Mouse (Mus musculus): ENCODE results near the gene Trim47. TPM values are rescaled to one million over a fixed set of nuclear protein-coding genes. Genes with fewer than 3 reads are reported as not detected.

The Trim47 gene
- polyA plus RNA-seq, 1 experiment from 2014 or later = 4.7 TPM

- no peaks in the 10 kb centered on the region for H3K36me3 ChIP-seq
- H3K9ac ChIP-seq (replicated peaks) = no peak overlapping the region
- no peaks in the 10 kb centered on the region for H3K9me3 ChIP-seq
- no peak overlapping the region for H3K27ac ChIP-seq (replicated peaks)
- H3K4me3 ChIP-seq = no peak overlapping the region
- H3K27me3 ChIP-seq = peaks cover 67% of the 10 kb centered on the region
- peaks cover 24% of the 10 kb centered on the region for H3K4me1 ChIP-seq
- 83% methylated on average over 19 of the region's 19 CpGs for WGBS
- ATAC-seq (ENCODE audit: low FRiP score, low read depth) = no peak
- H3K4me2 ChIP-seq (replicated peaks) = no peak overlapping the region
Measured at GRCm38 (mm10) chr11:116111611-116112203, 15.3 kb downstream of the Trim47 start.

- H3K4me3 ChIP-seq = no peak overlapping the region
- ATAC-seq (ENCODE audit: low FRiP score, low read depth) = no peak
- H3K9me3 ChIP-seq = no peaks in the 10 kb centered on the region
- no peak overlapping the region for H3K27ac ChIP-seq (replicated peaks)
- peaks cover 74% of the 10 kb centered on the region for H3K27me3 ChIP-seq
- H3K36me3 ChIP-seq = no peaks in the 10 kb centered on the region
- WGBS = 82% methylated on average over 4 of the region's 4 CpGs
- no peak overlapping the region for H3K4me2 ChIP-seq (replicated peaks)
- peaks cover 31% of the 10 kb centered on the region for H3K4me1 ChIP-seq
- H3K9ac ChIP-seq (replicated peaks) = no peak overlapping the region
Measured at GRCm38 (mm10) chr11:116111067-116111466, 15.9 kb downstream of the Trim47 start.

GRCm38 (mm10) chr11:116110540-116110939 lies 16.5 kb downstream of the Trim47 start:
- Histone ChIP-seq H3K27me3 (peaks cover 79% of the 10 kb centered on the region), H3K27ac (replicated peaks) (no peak overlapping the region), H3K36me3 (no peaks in the 10 kb centered on the region), H3K4me1 (peaks cover 34% of the 10 kb centered on the region), H3K9me3 (no peaks in the 10 kb centered on the region), H3K4me3 (peak overlapping the region; percentile 34), H3K9ac (replicated peaks) (no peak overlapping the region), H3K4me2 (replicated peaks) (peak overlapping the region; percentile 42; the same call in 1 of the 2 replicates)
- no peak for ATAC-seq (ENCODE audit: low FRiP score, low read depth)
- WGBS = 35% methylated on average over 10 of the region's 10 CpGs

- Histone ChIP-seq H3K9ac (replicated peaks) (no peak overlapping the region), H3K9me3 (no peaks in the 10 kb centered on the region), H3K4me1 (peaks cover 34% of the 10 kb centered on the region), H3K4me2 (replicated peaks) (peak overlapping the region; percentile 42), H3K36me3 (no peaks in the 10 kb centered on the region), H3K4me3 (peak overlapping the region; percentile 34), H3K27me3 (peaks cover 83% of the 10 kb centered on the region), H3K27ac (replicated peaks) (no peak overlapping the region)
- 1% methylated on average over 33 of the region's 35 CpGs for WGBS
- no peak for ATAC-seq (ENCODE audit: low FRiP score, low read depth)
Measured at GRCm38 (mm10) chr11:116110131-116110530, 16.9 kb downstream of the Trim47 start.

GRCm38 (mm10) chr11:116109441-116110081 lies 17.4 kb downstream of the Trim47 start:
- H3K27me3 ChIP-seq = peaks cover 85% of the 10 kb centered on the region
- H3K27ac ChIP-seq (replicated peaks) = no peak overlapping the region
- no peaks in the 10 kb centered on the region for H3K36me3 ChIP-seq
- H3K9me3 ChIP-seq = no peaks in the 10 kb centered on the region
- H3K9ac ChIP-seq (replicated peaks) = no peak overlapping the region
- 2% methylated on average over 54 of the region's 70 CpGs for WGBS
- peak overlapping the region; percentile 34 for H3K4me3 ChIP-seq
- H3K4me2 ChIP-seq (replicated peaks) = peak overlapping the region; percentile 42
- H3K4me1 ChIP-seq = peaks cover 34% of the 10 kb centered on the region
- no peak for ATAC-seq (ENCODE audit: low FRiP score, low read depth)

- Histone ChIP-seq H3K4me3 (no peak overlapping the region), H3K4me1 (peaks cover 44% of the 10 kb centered on the region), H3K27me3 (peaks cover 85% of the 10 kb centered on the region), H3K9ac (replicated peaks) (no peak overlapping the region), H3K4me2 (replicated peaks) (no peak overlapping the region), H3K27ac (replicated peaks) (no peak overlapping the region), H3K36me3 (no peaks in the 10 kb centered on the region), H3K9me3 (no peaks in the 10 kb centered on the region)
- 3% methylated on average over 23 of the region's 23 CpGs for WGBS
- ATAC-seq (ENCODE audit: low FRiP score, low read depth) = no peak
Measured at GRCm38 (mm10) chr11:116108464-116109137, 18.4 kb downstream of the Trim47 start.

- WGBS = 7% methylated on average over 19 of the region's 19 CpGs
- Histone ChIP-seq H3K9ac (replicated peaks) (no peak overlapping the region), H3K4me1 (peaks cover 44% of the 10 kb centered on the region), H3K9me3 (no peaks in the 10 kb centered on the region), H3K4me2 (replicated peaks) (no peak overlapping the region), H3K27me3 (peaks cover 77% of the 10 kb centered on the region), H3K27ac (replicated peaks) (no peak overlapping the region), H3K4me3 (no peak overlapping the region), H3K36me3 (no peaks in the 10 kb centered on the region)
- ATAC-seq (ENCODE audit: low FRiP score, low read depth) = no peak
Measured at GRCm38 (mm10) chr11:116107777-116108285, 19.2 kb downstream of the Trim47 start.

- Histone ChIP-seq H3K9me3 (no peaks in the 10 kb centered on the region), H3K9ac (replicated peaks) (no peak overlapping the region), H3K27ac (replicated peaks) (no peak overlapping the region), H3K4me2 (replicated peaks) (no peak overlapping the region), H3K36me3 (no peaks in the 10 kb centered on the region), H3K4me1 (peaks cover 48% of the 10 kb centered on the region), H3K27me3 (peaks cover 76% of the 10 kb centered on the region), H3K4me3 (no peak overlapping the region)
- WGBS = 13% methylated on average over 14 of the region's 14 CpGs
- no peak for ATAC-seq (ENCODE audit: low FRiP score, low read depth)
Measured at GRCm38 (mm10) chr11:116106963-116107776, 19.8 kb downstream of the Trim47 start.

- H3K4me3 ChIP-seq = no peak overlapping the region
- H3K9me3 ChIP-seq = no peaks in the 10 kb centered on the region
- peaks cover 56% of the 10 kb centered on the region for H3K4me1 ChIP-seq
- no peaks in the 10 kb centered on the region for H3K36me3 ChIP-seq
- H3K27me3 ChIP-seq = peaks cover 68% of the 10 kb centered on the region
- 23% methylated on average over 32 of the region's 32 CpGs for WGBS
- H3K9ac ChIP-seq (replicated peaks) = 0 out of 2 replicates have a peak overlapping the region, but pooled peaks have one; percentile 24
- ATAC-seq (ENCODE audit: low FRiP score, low read depth) = no peak
- H3K4me2 ChIP-seq (replicated peaks) = peak overlapping the region; percentile 41
- H3K27ac ChIP-seq (replicated peaks) = no peak overlapping the region
Measured at GRCm38 (mm10) chr11:116106154-116106962, 20.7 kb downstream of the Trim47 start.

GRCm38 (mm10) chr11:116105065-116105464 lies 21.9 kb downstream of the Trim47 start:
- no peaks in the 10 kb centered on the region for H3K36me3 ChIP-seq
- no peak overlapping the region for H3K4me3 ChIP-seq
- no peak overlapping the region for H3K4me2 ChIP-seq (replicated peaks)
- peaks cover 54% of the 10 kb centered on the region for H3K4me1 ChIP-seq
- no peak overlapping the region for H3K27ac ChIP-seq (replicated peaks)
- H3K9me3 ChIP-seq = no peaks in the 10 kb centered on the region
- no peak for ATAC-seq (ENCODE audit: low FRiP score, low read depth)
- H3K27me3 ChIP-seq = peaks cover 55% of the 10 kb centered on the region
- WGBS = 98% methylated on average over 2 of the region's 2 CpGs
- H3K9ac ChIP-seq (replicated peaks) = no peak overlapping the region
